Mouse (Mus musculus): Measurements from ENCODE around the gene Gm21637. TPM values are rescaled to one million over a fixed set of nuclear protein-coding genes. Genes with fewer than 3 reads are reported as not detected.
"Not testable (repeated sequence)": the region's sequence is repeated elsewhere in the genome, so short reads cannot be mapped to it uniquely, and the experiment has no call there.

Gm21637 gene
- polyA plus RNA-seq (2012; rRNA removed) = not detected in 2 replicates

DNA sequence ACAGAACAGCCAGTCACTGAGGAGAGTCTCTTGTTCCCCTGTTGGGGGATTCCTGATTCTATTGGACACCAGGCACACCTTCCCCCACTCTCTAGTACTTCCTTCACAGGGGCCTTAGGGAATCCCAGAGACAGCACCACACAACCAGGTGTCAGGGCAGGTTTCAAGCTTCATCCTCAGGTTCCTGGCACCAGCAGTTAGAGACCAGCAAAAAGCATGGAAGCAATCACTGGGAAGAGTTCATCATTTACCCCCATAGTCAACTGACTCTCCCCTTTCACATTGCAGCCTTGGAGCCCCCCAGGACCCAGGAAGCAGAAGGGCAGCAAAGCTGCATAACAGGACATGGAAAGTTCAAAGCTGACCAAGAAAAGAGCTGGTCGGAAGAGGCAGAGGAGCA is at the start of gene Gm21637:
Gm21637 (plus strand) TSS at position 301 of the 400 bp plus-strand sequence.
- DNase-seq (ENCODE audit: low read depth) = not testable (repeated sequence)

Other genes with a start within 250 kb of the Gm21637 start
- not detected in 2 replicates for gene Btbd35f25, start 244.9 kb upstream of the Gm21637 start, polyA plus RNA-seq (2012; rRNA removed)
- gene Btbd35f22, start 85.8 kb downstream of the Gm21637 start, polyA plus RNA-seq (2012; rRNA removed) = not detected in 2 replicates

All from brain, embryonic 14.5 days (tissue).